Mouse (Mus musculus): ENCODE data around the gene Ccdc182. TPM values are rescaled to one million over a fixed set of nuclear protein-coding genes. Genes with fewer than 3 reads are reported as not detected.

Gene Ccdc182
- polyA plus RNA-seq, 1 experiment, result not detected

DNA sequence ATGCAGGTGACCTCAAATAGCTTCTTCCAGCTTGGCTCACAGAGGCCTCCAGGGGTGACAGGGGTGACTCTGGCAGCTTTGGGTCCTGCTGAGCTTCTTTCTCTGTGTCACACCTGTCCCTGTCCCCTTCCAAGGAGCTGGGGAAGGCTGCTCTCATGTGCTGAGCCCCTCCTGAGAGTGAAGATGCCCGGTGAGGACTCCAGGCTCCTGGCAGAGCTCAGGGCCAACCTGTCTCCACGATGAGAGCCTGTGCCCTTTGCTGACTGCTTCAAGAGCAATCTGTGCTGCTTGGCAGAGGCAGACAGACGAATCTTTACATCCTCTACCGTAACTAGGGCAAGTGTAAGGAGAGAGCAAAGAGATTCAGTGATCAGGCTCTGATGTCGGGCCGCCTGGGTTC, 16.9 kb downstream of the Ccdc182 start:
- TF ChIP-seq CTCF (IDR thresholded peaks at IDR 0.05; ENCODE audit: insufficient read depth, low read depth, low read length), result no peak
- no peak overlapping the region for H3K4me3 ChIP-seq (ENCODE audit: insufficient read depth, low read depth, low read length)
- H3K4me1 ChIP-seq (ENCODE audit: control insufficient read depth, insufficient read depth, low read length), result no peaks in the 10 kb centered on the region
- H3K27ac ChIP-seq (ENCODE audit: insufficient read depth, low read depth, low read length), result no peak overlapping the region
- WGBS, result 83% methylated on average over 6 of the region's 6 CpGs

DNA sequence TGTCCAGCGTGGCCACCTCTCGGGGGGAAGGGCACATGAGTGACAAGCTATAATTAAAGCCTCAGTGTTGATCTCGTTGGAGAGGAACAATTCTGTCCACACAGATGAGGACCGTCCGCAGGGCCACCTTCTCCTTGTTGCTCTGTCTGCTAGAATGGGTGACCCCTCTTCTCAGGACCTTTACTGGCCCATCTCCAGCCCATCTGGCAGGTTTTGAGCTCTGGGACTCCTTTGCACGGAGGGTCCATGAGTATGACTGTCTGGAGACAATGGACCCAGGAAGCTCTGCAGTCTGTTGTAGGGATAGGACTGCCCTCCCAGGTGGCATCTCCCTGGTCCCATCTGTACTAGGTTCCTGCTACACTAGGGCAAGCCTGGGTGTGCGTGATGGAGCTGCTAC, 17.7 kb downstream of the Ccdc182 start:
- H3K4me1 ChIP-seq (ENCODE audit: control insufficient read depth, insufficient read depth, low read length), result no peaks in the 10 kb centered on the region
- H3K4me3 ChIP-seq (ENCODE audit: insufficient read depth, low read depth, low read length), result no peak overlapping the region
- TF ChIP-seq CTCF (IDR thresholded peaks at IDR 0.05; ENCODE audit: insufficient read depth, low read depth, low read length) (no peak), POLR2A (IDR thresholded peaks at IDR 0.05; ENCODE audit: insufficient read depth, low read depth, low read length) (no peak)
- no peak overlapping the region for H3K27ac ChIP-seq (ENCODE audit: insufficient read depth, low read depth, low read length)
- 84% methylated on average over 7 of the region's 7 CpGs for WGBS

DNA sequence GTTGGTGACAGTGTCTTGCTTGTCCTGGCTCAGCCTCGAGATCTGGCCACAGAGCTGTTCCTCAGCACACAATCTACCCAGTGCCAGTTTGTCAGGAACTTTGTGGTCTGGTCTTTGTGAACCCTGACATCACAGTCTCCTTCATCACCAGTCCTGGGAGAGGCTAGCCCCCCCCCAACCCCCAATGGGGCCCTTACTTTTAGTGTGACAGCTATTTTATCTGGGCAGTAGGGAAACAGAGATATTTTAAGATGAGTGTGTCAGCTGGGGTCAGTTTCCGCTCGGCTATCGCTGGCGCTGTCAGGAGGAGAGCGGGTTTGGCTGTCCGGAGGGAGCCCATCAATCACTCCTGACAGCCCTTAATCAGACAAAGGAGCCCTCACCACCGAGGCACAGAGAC, 19.7 kb downstream of the Ccdc182 start:
- Histone ChIP-seq H3K4me1 (ENCODE audit: control insufficient read depth, insufficient read depth, low read length) (no peaks in the 10 kb centered on the region), H3K27ac (ENCODE audit: insufficient read depth, low read depth, low read length) (no peak overlapping the region), H3K4me3 (ENCODE audit: insufficient read depth, low read depth, low read length) (no peak overlapping the region)
- 76% methylated on average over 8 of the region's 8 CpGs for WGBS
- TF ChIP-seq CTCF (IDR thresholded peaks at IDR 0.05; ENCODE audit: insufficient read depth, low read depth, low read length), result no peak
- TF ChIP-seq POLR2A (IDR thresholded peaks at IDR 0.05; ENCODE audit: insufficient read depth, low read depth, low read length), result no peak

DNA sequence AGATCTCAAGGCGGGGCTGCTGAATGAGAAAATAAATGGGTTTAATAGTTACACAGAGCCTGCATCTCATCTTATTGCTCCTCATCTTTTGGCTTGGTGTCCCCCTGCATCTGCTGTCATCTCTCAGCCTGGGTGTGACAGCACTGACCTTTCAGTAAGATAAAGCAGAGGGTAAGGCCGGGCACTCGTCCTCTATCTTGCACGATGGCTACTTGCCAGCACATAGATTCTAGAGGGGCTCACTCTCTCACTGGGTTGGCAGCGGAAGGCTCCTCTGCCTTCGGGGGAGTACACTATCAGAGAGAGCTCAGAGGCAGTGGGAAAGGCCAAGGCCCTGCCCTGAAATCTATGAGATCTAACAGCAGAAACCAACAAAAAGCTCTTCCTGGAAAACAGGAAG, 20.6 kb downstream of the Ccdc182 start:
- H3K4me3 ChIP-seq (ENCODE audit: insufficient read depth, low read depth, low read length), result no peak overlapping the region
- WGBS, result 80% methylated on average over 6 of the region's 6 CpGs
- TF ChIP-seq POLR2A (IDR thresholded peaks at IDR 0.05; ENCODE audit: insufficient read depth, low read depth, low read length), result no peak
- no peak for TF ChIP-seq CTCF (IDR thresholded peaks at IDR 0.05; ENCODE audit: insufficient read depth, low read depth, low read length)
- H3K27ac ChIP-seq (ENCODE audit: insufficient read depth, low read depth, low read length), result no peak overlapping the region
- H3K4me1 ChIP-seq (ENCODE audit: control insufficient read depth, insufficient read depth, low read length), result no peaks in the 10 kb centered on the region

DNA sequence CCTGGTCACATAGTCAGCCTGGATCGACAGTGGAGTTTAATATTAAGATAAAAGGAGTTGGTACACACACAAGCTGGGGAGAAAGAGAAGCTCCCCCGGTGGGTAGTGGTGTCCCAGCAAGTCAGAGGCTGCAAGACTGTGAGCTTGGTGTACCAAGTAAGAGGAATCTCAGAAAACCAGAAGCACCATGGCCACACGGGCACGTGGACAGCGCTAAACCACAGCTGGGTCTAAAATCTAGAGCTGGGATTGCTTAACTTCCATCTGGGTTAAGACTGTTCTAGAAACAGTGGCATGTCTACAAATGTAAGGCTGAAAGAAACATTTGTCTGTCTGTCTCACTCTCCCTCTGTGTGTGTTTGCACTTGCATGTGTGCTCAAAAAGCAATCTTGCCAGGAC, 21.5 kb downstream of the Ccdc182 start:
- Histone ChIP-seq H3K4me1 (ENCODE audit: control insufficient read depth, insufficient read depth, low read length) (no peaks in the 10 kb centered on the region), H3K27ac (ENCODE audit: insufficient read depth, low read depth, low read length) (no peak overlapping the region), H3K4me3 (ENCODE audit: insufficient read depth, low read depth, low read length) (no peak overlapping the region)
- WGBS, result 90% methylated on average over 5 of the region's 5 CpGs
- TF ChIP-seq CTCF (IDR thresholded peaks at IDR 0.05; ENCODE audit: insufficient read depth, low read depth, low read length), result no peak

DNA sequence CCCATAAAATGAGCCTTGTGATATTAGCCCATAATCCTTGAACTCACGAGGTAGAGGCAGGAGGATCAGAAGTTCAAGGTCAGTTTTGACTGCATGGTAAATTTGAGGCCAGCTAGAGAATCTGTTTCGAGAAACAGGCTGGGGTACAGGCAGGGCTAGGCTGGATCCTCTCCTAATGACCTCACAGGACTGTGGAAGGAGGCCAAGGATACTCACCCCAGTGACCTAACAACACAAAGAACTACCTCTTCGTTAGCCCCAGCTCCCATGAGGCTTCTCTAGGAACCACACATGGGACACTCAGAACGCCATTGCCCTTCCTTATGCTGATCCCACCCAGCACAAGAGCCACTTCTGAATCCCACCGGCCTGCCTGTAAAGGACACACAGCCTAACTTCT, 25.0 kb downstream of the Ccdc182 start:
- TF ChIP-seq POLR2A (IDR thresholded peaks at IDR 0.05; ENCODE audit: insufficient read depth, low read depth, low read length), result no peak
- no peak for TF ChIP-seq CTCF (IDR thresholded peaks at IDR 0.05; ENCODE audit: insufficient read depth, low read depth, low read length)

DNA sequence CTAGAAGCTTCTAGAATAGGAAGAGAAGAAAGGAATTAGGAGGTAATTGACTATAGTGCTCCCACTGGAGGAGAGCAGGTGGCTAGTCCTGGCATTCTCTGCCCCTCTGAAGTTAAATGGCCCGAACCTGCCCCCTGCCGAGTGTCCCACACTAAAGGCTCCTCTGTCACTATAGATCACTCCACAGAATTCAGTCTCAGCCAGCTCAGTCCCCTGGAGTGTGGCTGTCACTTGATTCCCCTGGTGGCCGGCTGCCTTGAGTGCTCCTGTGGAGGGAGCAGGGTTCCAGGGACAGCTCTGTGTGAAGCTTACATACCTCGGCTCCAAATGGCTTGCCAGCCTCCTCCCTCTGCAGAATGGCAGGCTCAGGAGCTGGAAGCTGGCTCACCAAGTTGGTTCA, 33.2 kb downstream of the Ccdc182 start:
- TF ChIP-seq CTCF (IDR thresholded peaks at IDR 0.05; ENCODE audit: insufficient read depth, low read depth, low read length) (no peak), POLR2A (IDR thresholded peaks at IDR 0.05; ENCODE audit: insufficient read depth, low read depth, low read length) (no peak)
- H3K4me1 ChIP-seq (ENCODE audit: control insufficient read depth, insufficient read depth, low read length), result peaks cover 13% of the 10 kb centered on the region; the same call in 1 of the 2 replicates
- no peak overlapping the region for H3K27ac ChIP-seq (ENCODE audit: insufficient read depth, low read depth, low read length)
- H3K4me3 ChIP-seq (ENCODE audit: insufficient read depth, low read depth, low read length), result no peak overlapping the region
- WGBS, result 52% methylated on average over 4 of the region's 4 CpGs

More for the DNA sequence above, 25.0 kb downstream of the Ccdc182 start:
- Histone ChIP-seq H3K4me3 (ENCODE audit: insufficient read depth, low read depth, low read length) (no peak overlapping the region), H3K4me1 (ENCODE audit: control insufficient read depth, insufficient read depth, low read length) (no peaks in the 10 kb centered on the region), H3K27ac (ENCODE audit: insufficient read depth, low read depth, low read length) (no peak overlapping the region)
- WGBS, result 83% methylated on average over 5 of the region's 5 CpGs

DNA sequence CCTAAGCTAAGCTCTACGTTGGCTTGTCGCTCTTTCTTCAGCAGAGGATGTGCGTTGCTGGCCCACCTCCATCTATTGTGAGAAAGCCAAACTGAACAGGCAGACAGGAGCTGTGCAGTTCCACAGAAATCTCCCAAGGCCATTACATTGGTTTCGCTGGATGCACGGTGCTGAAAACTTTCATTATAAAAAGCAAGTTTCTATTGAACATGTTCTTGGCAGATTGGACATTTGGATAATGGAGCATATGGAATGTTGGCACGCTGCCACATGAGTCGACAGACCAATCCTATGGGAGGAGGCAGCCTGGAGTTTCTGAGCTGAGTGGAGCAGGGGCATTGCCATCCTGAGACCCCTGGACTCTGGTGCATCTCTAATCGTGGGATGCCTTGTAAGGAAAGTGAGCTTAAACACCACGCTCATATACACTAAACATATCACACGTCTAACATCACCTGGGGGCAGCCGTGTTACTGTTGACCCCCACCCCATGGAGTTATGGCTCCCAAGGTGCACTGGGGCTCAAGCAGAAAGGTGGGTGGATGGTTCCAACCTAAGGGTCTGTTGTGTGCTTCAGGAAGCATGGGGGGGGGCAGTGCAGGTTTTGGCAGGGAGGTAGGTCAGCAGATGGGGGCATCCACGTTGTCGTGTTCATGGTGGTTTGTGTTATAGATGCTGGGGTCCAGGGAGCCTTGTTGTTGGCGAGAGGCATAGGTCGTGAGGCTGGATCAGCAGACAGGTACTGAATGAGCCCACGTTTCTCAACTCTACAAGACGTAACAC, 35.1 kb downstream of the Ccdc182 start:
- TF ChIP-seq POLR2A (IDR thresholded peaks at IDR 0.05; ENCODE audit: insufficient read depth, low read depth, low read length) (no peak), CTCF (IDR thresholded peaks at IDR 0.05; ENCODE audit: insufficient read depth, low read depth, low read length) (no peak)
- WGBS, result 75% methylated on average over 17 of the region's 17 CpGs
- peaks cover 13% of the 10 kb centered on the region; the same call in 1 of the 2 replicates for H3K4me1 ChIP-seq (ENCODE audit: control insufficient read depth, insufficient read depth, low read length)
- H3K27ac ChIP-seq (ENCODE audit: insufficient read depth, low read depth, low read length), result no peak overlapping the region
- H3K4me3 ChIP-seq (ENCODE audit: insufficient read depth, low read depth, low read length), result no peak overlapping the region

DNA sequence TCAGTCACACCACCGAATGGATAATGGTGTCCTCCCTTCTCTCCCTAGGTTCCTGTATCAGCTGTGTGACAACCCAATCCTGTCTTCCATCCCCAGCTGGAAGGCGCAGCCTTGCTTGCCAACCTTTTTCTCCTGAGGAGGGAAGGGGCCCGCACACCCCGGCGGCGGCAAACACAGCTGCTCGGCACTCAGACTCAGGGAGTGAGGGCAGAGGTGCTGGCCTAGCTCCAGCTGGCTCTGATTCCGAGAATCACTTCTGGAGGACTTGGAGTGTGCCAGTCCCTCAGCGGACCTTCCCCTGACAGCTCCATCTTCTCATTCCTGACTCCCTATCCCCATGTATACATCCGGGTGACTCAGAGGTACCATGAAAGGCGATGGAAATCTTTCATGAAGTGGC, 36.9 kb downstream of the Ccdc182 start:
- 31% methylated on average over 11 of the region's 11 CpGs for WGBS
- peaks cover 14% of the 10 kb centered on the region for H3K4me1 ChIP-seq (ENCODE audit: control insufficient read depth, insufficient read depth, low read length)
- no peak overlapping the region for H3K4me3 ChIP-seq (ENCODE audit: insufficient read depth, low read depth, low read length)
- TF ChIP-seq POLR2A (IDR thresholded peaks at IDR 0.05; ENCODE audit: insufficient read depth, low read depth, low read length), result no peak
- no peak for TF ChIP-seq CTCF (IDR thresholded peaks at IDR 0.05; ENCODE audit: insufficient read depth, low read depth, low read length)
- H3K27ac ChIP-seq (ENCODE audit: insufficient read depth, low read depth, low read length), result no peak overlapping the region

Data from olfactory bulb, adult 2 months (tissue).